Mouse (Mus musculus) thymus, adult 2 months (tissue): ENCODE measurements at regions not wholly inside any gene's neighbourhood (a gene's known extent, or its start where the extent isn't known, plus 50 kb on each side); places are given as distances from the start of the nearest gene placed in this dataset.

Source experiments
- CTCF ChIP-seq: fragments of 200-500 bp; IDR thresholded peaks from 2 replicates; pipeline ENCODE4 v1.5.1; 2012; ENCODE audit warnings: mild to moderate bottlenecking, control low read depth, low read length, moderate library complexity, borderline replicate concordance; ENCODE audit not compliant: control insufficient read depth, poor library complexity, insufficient read depth; ENCODE audit errors: extremely low read depth
- POLR2A ChIP-seq: fragments of 200-500 bp; IDR thresholded peaks from 2 replicates; pipeline ENCODE4 v1.6.1; 2012; ENCODE audit warnings: mild to moderate bottlenecking, low read length, control low read depth, moderate library complexity; ENCODE audit not compliant: control insufficient read depth, poor library complexity, insufficient read depth; ENCODE audit errors: extremely low read depth

- no peak for TF ChIP-seq POLR2A
- no peak for TF ChIP-seq CTCF
Observed at GRCm38 (mm10) chr10:57047719-57048118, 438.5 kb upstream of the Hsf2 start.
